Mouse (Mus musculus): ENCODE measurements around the gene Eif4e.

Gene Eif4e

DNA sequence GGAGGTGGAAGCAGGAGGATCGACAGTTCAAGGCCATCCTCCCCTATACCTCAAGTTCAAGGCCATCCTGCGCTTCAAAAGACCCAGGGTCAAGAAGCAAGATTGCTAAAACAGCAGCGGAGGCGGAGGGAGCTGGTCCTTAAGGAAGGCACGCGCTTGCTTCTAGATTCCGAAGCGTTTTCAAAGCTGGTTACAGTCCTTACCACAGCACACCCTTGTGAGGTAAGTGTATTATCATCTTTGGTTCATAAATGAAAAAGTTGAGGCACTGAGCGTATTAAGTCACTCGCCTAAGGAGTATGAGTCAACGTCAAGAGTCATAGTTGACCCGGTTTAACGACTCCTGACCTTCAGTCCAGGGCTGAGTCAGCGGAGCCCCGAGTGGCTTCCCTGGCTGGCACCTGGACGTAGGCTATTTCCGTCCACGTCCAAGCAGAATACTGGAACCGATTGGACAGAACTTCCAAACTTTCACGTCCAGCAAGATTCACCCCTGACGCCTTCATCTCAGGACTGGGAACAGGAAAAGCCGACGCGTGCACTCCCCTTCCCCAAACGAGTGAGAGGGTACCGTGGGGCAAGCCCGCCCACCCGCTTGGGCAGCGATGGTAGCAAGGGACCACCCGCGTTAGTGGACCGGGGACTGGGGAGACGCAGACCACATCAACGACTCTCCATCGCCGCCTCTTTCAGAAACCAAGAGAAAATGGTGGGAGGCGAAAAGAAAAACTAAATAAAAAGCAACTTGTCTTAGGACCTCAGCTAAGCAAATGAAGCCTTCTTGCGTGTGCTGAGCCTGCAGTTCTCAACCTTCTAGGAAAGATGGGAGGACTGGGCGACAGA, at the start of gene Eif4e:
TSS of gene Eif4e (plus strand) at position 107 of the 843 bp plus-strand sequence.
- DNase-seq = peak; percentile 26

- DNase-seq = no peak
These were observed 46.5 kb upstream of the Eif4e start for GRCm38 (mm10) chr3:138479489-138479888.

GRCm38 (mm10) chr3:138481526-138482284, 44.3 kb upstream of the Eif4e start:
- DNase-seq = no peak

- no peak for DNase-seq
These were observed 42.7 kb upstream of the Eif4e start for GRCm38 (mm10) chr3:138483240-138483639.

GRCm38 (mm10) chr3:138488584-138489326, 37.2 kb upstream of the Eif4e start:
- DNase-seq = no peak

DNA sequence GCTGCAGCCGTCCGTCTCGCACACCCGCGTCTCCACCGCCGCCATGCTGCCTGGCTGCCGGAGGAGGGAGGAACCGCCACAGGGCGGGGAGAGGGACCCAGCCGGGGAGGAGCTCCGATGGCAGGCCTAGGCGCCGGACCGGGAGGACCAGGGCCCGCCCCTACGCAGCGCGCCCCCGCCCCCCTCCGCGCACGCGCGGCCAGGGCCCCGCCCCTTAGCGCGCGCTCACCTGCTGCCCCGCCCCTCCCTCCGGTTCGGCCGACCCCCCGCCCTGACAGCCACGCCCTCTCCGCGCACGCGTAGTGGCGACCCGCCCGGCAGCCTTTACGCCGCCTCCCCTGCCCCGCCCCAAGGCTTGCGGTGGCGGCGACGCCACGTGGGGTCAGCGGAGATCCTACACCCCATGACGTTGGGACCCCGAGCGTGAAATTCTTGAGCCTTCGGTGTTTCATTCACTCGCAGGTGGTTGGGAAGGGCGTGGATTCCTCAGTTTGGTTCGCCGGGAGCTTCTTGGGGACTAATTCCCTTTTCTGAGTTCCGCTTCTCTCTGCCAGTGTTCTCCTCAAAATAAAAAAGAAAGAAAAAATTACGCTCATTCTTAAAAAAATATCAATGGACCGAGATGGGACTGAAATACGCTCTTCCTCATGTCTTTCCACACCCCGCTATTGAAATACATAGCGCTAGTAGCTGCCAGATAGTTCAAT, 36.5 kb upstream of the Eif4e start, which contains the start of gene Metap1:
TSS of gene Metap1 (minus strand) at position 189 of the 707 bp plus-strand sequence.
- peak; percentile 95 for DNase-seq

DNA sequence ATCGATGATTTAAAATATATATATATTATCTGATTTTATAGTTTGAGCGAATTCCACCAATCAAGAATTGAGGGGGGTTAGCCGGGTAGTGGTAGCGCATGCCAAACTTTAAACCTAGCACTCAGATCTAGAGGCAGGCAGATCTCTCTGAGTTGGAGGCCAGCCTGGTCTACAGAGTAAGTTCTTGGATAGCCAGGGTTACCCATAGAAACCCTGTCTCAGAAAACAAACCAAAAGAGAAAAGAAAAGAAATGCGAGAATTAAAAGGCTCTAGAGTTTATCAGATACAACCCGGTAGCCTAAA, 36.0 kb upstream of the Eif4e start:
- no peak for DNase-seq

- DNase-seq = no peak
These were observed 32.3 kb upstream of the Eif4e start for GRCm38 (mm10) chr3:138493668-138494067.

GRCm38 (mm10) chr3:138494565-138494964, 31.4 kb upstream of the Eif4e start:
- DNase-seq = no peak

DNA sequence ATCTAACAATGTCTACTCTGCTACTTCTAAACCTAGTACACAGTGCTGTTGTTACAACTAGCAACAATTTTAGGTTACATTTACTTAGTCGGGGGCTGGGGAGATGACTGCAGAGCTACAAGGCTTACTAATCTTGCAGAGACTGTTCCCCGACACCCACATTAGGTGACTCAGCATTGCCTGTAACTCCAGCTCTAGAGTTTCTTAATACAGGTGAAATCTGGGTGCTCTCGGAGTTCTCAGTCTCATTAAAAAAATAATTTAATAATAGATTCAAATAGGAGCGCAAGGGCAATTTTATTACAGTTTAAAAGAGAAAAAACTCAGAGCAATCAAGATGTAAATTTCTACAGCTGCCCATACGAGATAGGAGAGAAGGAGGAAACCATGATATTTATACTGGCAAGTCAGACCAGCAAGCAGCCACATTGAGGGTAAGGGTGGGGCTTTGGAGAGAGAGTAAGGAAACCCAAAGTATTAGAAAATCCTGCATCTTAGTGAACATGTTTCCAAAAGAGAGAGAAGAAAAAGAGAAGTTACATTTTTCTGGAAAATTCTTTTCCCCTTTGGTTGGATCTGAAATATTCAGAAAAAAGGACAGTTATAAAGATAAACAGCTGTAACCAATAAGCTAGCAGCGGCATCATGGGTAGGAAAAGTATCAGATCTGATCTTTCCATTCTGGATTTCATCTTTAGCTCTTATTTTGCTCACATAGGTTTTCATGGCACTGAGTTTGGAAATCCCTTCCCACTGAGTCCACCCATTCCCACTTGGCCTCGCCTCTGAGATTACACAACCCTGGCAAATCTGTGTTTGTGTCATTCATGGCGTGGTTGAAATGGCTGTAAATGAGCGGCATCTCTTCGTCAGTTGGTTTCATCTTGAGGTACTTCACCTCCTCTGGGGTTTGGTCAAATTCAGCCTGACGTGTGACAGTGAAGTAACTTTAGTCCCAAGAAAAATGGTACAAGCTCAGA, 30.5 kb upstream of the Eif4e start:
- DNase-seq = no peak

DNA sequence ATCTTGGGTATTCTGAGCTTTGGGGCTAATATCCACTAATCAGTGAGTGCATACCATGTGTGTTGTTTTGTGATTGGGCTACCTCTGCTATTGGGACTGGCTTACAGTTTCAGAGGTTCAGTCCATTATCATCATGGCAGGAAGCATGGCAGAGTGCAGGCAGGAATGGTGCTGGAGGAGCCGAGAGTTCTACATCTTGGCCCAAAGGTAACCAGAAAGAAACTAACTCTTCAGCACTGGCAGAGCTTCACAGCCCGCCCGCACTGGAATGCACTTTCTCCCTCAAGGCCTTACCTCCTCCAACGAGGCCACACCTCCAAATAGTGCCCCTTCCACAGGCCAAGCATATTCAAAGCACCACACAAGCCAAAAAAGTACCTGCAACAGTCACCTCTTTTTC, 27.2 kb upstream of the Eif4e start:
- DNase-seq = no peak

GRCm38 (mm10) chr3:138499854-138500740, 25.9 kb upstream of the Eif4e start:
- no peak for DNase-seq

- DNase-seq = no peak
These were observed 22.2 kb upstream of the Eif4e start for GRCm38 (mm10) chr3:138503754-138504153.

GRCm38 (mm10) chr3:138506749-138507148, 19.2 kb upstream of the Eif4e start:
- no peak for DNase-seq

DNA sequence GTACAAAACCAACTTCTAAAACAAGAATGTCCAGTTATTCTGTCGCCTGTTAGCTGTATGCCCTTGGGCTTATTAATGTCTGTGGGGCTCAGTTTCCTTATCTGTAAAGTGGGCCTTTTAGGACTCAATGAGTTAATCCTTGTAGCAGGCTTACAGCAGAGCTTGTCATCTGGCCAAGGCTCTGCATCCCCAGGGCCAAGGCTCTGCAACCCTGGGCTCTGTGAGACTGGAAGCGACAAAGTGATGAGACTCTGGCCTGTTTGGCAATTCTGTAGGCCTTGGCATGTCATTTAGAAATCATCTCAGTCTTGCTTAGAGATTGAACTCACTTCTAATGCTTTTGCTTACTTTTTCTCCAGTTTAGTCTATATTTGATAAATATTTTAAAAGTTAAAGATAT, 16.4 kb upstream of the Eif4e start:
- no peak for DNase-seq

DNA sequence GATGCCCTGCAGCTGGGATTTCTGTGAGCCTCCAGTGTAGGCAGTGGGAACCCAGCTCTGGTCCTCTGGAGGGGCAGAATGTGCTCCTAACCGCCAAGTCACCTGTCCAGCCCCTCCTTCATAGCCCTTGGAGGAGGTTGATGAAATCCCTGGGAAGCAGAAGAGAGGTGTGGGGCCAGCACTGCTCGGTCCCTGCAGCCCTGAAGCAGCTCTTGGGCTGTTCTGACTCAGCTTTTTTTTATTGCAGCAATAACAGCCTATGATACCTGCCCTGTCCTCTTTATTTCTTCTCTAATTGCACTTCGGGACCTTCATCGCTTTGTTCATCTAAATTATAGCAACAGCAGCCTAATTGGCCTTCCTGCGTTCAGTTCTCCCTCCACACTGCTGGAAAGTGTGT, 15.5 kb upstream of the Eif4e start:
- no peak for DNase-seq

GRCm38 (mm10) chr3:138513243-138513642, 12.7 kb upstream of the Eif4e start:
- no peak for DNase-seq

GRCm38 (mm10) chr3:138514749-138515148, 11.2 kb upstream of the Eif4e start:
- no peak for DNase-seq

DNA sequence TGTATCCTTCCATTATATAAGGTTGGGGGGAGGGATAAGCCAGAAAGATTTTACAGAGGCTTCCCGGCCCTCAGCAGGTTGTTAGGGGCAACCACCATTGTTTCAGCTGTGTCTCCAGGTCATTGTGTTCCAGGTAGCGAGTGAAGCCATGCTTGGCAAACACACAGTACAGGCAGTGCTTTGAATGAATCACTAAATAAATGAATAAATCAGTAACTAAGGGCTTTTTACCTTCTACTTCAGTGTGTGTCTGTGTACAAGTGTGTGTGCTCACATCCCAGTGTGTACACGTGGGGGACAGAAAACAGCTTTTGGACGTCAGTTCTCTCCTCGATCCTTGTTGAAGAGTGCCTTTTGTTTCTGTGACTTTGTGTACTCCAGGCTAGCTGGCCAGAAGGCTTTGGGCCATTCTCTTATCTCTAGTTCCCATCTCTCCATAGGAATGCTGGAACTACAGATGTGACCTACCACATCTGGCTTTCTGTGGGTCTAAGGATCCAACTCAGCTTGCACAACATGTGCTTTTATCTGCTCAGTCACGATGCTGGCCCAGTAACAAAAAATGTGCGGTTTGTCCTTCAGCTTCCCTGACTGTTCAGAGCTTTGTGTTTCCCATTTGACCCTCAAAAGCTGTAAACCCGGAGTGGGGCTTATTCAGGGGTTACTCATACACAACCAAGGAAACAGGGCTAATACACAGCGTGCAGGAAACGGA, 10.2 kb upstream of the Eif4e start:
- DNase-seq = no peak

DNA sequence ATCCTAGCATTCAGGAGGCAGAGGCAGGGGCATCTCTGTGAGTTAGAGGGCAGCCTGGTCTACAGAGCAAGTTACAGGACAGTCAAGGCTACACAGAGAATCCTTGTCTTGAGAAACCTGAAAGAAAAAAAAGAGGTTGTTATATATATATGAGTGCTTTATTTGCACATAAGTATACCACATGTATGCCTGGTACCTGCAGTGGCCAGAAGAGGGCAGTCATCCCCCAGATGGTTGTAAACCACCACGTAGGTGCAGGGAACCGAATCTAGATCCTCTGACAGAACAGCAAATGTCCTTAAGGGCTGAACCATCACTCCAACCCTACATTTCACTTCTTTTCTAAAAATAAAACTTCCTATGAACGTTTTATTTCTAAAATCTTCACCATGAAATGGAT, 8.1 kb upstream of the Eif4e start:
- no peak for DNase-seq

Measured in layer of hippocampus, adult 9-11 months (tissue).